Mouse (Mus musculus): ENCODE measurements at regions not wholly inside any gene's neighbourhood (a gene's known extent, or its start where the extent isn't known, plus 50 kb on each side); places are given as distances from the start of the nearest gene placed in this dataset.
"Not testable (repeated sequence)": the region's sequence is repeated elsewhere in the genome, so short reads cannot be mapped to it uniquely, and the experiment has no call there.

DNA sequence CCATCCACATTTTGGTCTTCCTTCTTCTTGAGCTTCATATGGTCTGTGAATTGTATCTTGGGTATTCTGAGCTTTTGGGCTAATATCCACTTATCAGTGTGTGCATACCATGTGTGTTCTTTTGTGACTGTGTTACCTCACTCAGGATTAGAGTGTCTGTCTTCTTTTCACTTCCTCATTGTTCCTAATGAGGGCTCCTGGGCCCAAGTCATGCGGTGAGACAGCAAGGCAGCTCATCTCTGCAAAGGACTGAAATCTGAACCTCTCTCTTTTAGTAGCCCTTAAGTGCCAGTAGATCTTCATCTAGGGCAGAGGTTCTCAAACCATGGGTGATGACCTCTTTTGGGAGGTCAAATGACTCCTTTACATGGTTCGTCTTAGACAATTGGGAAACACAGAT, 364.6 kb downstream of the Edem1 start:
- TF ChIP-seq CTCF (conservative IDR thresholded peaks at IDR 0.05; ENCODE audit: low read length); NANOG (IDR thresholded peaks at IDR 0.05; ENCODE audit: borderline replicate concordance, low read length); POU5F1 (IDR thresholded peaks at IDR 0.05; ENCODE audit: borderline replicate concordance, low read length): not testable (repeated sequence)
